Mouse (Mus musculus): ENCODE data around the gene Cyyr1.

- TF ChIP-seq POLR2AphosphoS2 (IDR thresholded peaks at IDR 0.05; ENCODE audit: insufficient read length, low read depth) (no peak), E2F4 (IDR thresholded peaks at IDR 0.05; ENCODE audit: insufficient read depth) (no peak), TCF3 (IDR thresholded peaks at IDR 0.05; ENCODE audit: insufficient read length, low read depth) (no peak)
Measured at GRCm38 (mm10) chr16:85541676-85542273, 11.4 kb downstream of the Cyyr1 start.
